Mouse (Mus musculus): ENCODE measurements around the gene Ptgfrn. TPM values are rescaled to one million over a fixed set of nuclear protein-coding genes. Genes with fewer than 3 reads are reported as not detected.

Ptgfrn gene
- polyA plus RNA-seq, 1 experiment from 2014 or later = 0.17 TPM

DNA sequence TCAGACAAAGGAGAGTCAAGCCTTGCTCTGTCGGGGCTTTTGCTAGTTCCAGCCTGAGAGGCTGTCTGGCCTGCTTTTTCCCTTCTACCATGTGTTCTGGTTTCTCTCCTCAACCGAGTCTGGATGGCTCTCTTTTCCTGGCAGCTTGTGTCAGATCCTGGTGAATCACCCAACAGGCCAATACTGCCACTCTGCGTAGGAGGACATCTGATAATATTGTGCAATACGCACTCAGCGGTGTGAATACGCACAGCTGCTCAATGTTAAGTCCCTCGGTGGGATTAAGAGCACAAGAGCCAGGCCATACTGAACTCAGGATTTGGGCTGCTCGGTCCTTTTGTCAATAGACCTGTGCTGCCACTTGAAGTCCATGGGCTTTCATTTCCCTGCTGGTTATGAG is 31.8 kb upstream of the Ptgfrn start:
- no peak overlapping the region for H3K4me3 ChIP-seq (ENCODE audit: low read depth, low read length)
- no peaks in the 10 kb centered on the region for H3K4me1 ChIP-seq (ENCODE audit: control insufficient read depth, low read depth, low read length)
- H3K36me3 ChIP-seq (ENCODE audit: control insufficient read depth, insufficient read depth) = no peaks in the 10 kb centered on the region
- H3K27me3 ChIP-seq (ENCODE audit: control insufficient read depth, insufficient read depth, low read depth, low read length) = no peaks in the 10 kb centered on the region
- WGBS (ENCODE audit: insufficient replicate concordance) = 56% methylated on average over 8 of the region's 8 CpGs
- no peak overlapping the region for H3K4me2 ChIP-seq (ENCODE audit: low read depth, low read length)
- no peak overlapping the region for H3K27ac ChIP-seq (ENCODE audit: low read length)
- no peak overlapping the region for H3K9ac ChIP-seq (ENCODE audit: low read depth, low read length)
- ATAC-seq (ENCODE audit: low read depth) = no peak
- H3K9me3 ChIP-seq (replicated peaks; ENCODE audit: control insufficient read depth, low read length) = no peaks in the 10 kb centered on the region

DNA sequence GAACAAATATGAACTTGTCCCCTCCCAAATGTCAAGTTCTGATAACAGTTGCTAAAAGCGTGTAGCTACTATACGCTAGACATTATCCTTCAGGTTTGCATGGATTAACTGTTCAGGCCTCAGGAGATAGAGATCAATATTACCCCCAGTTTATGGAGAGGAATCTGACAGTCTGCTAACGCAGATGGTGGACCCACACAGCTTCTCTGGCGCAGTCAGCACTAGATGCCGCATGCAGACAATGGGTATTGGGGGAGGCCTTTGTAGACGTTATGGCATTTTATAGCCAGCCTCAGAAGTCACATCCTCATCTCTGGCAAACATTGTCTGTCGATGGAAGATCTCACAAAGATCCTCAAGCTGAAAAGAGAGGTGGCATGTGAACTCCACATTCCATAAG is 29.9 kb upstream of the Ptgfrn start:
- Histone ChIP-seq H3K27me3 (ENCODE audit: control insufficient read depth, insufficient read depth, low read depth, low read length) (no peaks in the 10 kb centered on the region), H3K4me1 (ENCODE audit: control insufficient read depth, low read depth, low read length) (no peaks in the 10 kb centered on the region), H3K9ac (ENCODE audit: low read depth, low read length) (no peak overlapping the region), H3K4me3 (ENCODE audit: low read depth, low read length) (no peak overlapping the region), H3K27ac (ENCODE audit: low read length) (no peak overlapping the region), H3K36me3 (ENCODE audit: control insufficient read depth, insufficient read depth) (no peaks in the 10 kb centered on the region), H3K9me3 (replicated peaks; ENCODE audit: control insufficient read depth, low read length) (no peaks in the 10 kb centered on the region), H3K4me2 (ENCODE audit: low read depth, low read length) (no peak overlapping the region)
- 70% methylated on average over 7 of the region's 7 CpGs for WGBS (ENCODE audit: insufficient replicate concordance)
- ATAC-seq (ENCODE audit: low read depth) = no peak

DNA sequence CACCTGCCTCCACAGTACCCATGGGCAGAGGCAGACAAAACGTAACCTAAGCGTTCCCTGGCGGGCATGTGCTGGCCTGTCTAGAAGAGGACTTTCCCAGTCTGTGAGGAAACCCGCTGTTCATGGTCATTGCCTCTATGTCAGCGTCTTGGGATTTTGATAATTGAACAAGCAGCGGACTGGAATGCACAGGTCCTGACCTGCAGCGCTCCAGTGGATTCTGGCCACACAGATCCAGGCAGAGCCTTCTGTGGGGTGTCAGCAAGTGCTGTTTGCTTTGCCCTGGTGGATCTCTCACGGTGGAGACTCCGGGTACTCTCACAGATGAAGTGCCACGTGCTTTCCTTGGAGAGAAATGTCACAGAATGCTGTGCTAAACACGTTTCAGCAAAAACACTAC is 26.4 kb upstream of the Ptgfrn start:
- ATAC-seq (ENCODE audit: low read depth) = no peak
- no peak overlapping the region for H3K4me2 ChIP-seq (ENCODE audit: low read depth, low read length)
- H3K27ac ChIP-seq (ENCODE audit: low read length) = no peak overlapping the region
- H3K36me3 ChIP-seq (ENCODE audit: control insufficient read depth, insufficient read depth) = no peaks in the 10 kb centered on the region
- no peaks in the 10 kb centered on the region for H3K27me3 ChIP-seq (ENCODE audit: control insufficient read depth, insufficient read depth, low read depth, low read length)
- H3K9me3 ChIP-seq (replicated peaks; ENCODE audit: control insufficient read depth, low read length) = no peaks in the 10 kb centered on the region
- WGBS (ENCODE audit: insufficient replicate concordance) = 49% methylated on average over 11 of the region's 11 CpGs
- no peaks in the 10 kb centered on the region for H3K4me1 ChIP-seq (ENCODE audit: control insufficient read depth, low read depth, low read length)
- H3K9ac ChIP-seq (ENCODE audit: low read depth, low read length) = no peak overlapping the region
- H3K4me3 ChIP-seq (ENCODE audit: low read depth, low read length) = no peak overlapping the region

GRCm38 (mm10) chr3:101134861-101135260 is 24.8 kb upstream of the Ptgfrn start:
- H3K36me3 ChIP-seq (ENCODE audit: control insufficient read depth, insufficient read depth) = no peaks in the 10 kb centered on the region
- WGBS (ENCODE audit: insufficient replicate concordance) = 82% methylated on average over 9 of the region's 9 CpGs
- H3K9ac ChIP-seq (ENCODE audit: low read depth, low read length) = no peak overlapping the region
- no peak overlapping the region for H3K4me3 ChIP-seq (ENCODE audit: low read depth, low read length)
- H3K4me2 ChIP-seq (ENCODE audit: low read depth, low read length) = no peak overlapping the region
- no peak overlapping the region for H3K27ac ChIP-seq (ENCODE audit: low read length)
- H3K9me3 ChIP-seq (replicated peaks; ENCODE audit: control insufficient read depth, low read length) = no peaks in the 10 kb centered on the region
- H3K4me1 ChIP-seq (ENCODE audit: control insufficient read depth, low read depth, low read length) = no peaks in the 10 kb centered on the region; the same call in 1 of the 2 replicates
- no peak for ATAC-seq (ENCODE audit: low read depth)
- no peaks in the 10 kb centered on the region for H3K27me3 ChIP-seq (ENCODE audit: control insufficient read depth, insufficient read depth, low read depth, low read length)

DNA sequence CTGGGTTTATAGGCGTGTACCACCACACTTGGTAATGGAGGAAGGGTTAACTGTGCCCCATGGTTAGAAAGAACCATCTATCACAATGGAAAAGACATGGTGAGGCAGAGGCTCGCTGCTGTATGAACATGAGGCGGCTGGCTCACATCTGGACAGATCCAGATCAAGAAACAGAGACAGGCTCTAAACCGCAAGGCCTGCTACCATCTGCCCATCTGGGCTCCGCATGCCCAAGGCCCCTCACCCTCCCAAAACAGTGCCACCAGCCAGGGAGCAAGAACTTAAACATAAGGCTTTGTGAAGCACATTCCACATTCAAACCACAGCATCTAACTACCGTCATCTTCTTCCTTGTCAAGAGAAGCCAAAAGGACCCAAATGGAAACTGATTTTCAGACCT is 22.9 kb upstream of the Ptgfrn start:
- no peak for ATAC-seq (ENCODE audit: low read depth)
- Histone ChIP-seq H3K9me3 (replicated peaks; ENCODE audit: control insufficient read depth, low read length) (no peaks in the 10 kb centered on the region), H3K4me2 (ENCODE audit: low read depth, low read length) (no peak overlapping the region), H3K9ac (ENCODE audit: low read depth, low read length) (no peak overlapping the region), H3K36me3 (ENCODE audit: control insufficient read depth, insufficient read depth) (no peaks in the 10 kb centered on the region), H3K27ac (ENCODE audit: low read length) (no peak overlapping the region), H3K27me3 (ENCODE audit: control insufficient read depth, insufficient read depth, low read depth, low read length) (no peaks in the 10 kb centered on the region), H3K4me3 (ENCODE audit: low read depth, low read length) (no peak overlapping the region), H3K4me1 (ENCODE audit: control insufficient read depth, low read depth, low read length) (no peaks in the 10 kb centered on the region; the same call in 1 of the 2 replicates)
- WGBS (ENCODE audit: insufficient replicate concordance) = 63% methylated on average over 6 of the region's 6 CpGs

DNA sequence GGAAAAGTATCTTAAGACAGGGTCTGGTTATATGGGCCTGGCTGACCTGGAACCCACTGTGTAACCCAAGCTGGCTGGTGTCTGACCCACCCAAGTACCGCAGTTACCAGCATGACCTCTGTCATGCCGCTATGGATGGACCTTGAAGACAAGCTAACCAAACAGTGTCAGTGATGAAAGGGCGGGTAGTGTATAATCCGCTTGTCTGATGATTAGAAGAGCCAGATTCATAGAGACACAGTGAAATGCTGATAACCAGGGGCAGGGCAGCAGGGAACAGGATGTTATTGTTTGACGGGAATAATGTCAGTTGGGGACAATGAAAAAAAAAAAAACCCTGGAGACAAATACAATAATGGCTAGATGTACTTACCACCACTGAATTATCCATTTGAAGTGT is 21.7 kb upstream of the Ptgfrn start:
- H3K4me1 ChIP-seq (ENCODE audit: control insufficient read depth, low read depth, low read length) = no peaks in the 10 kb centered on the region; the same call in 1 of the 2 replicates
- no peak overlapping the region for H3K27ac ChIP-seq (ENCODE audit: low read length)
- H3K27me3 ChIP-seq (ENCODE audit: control insufficient read depth, insufficient read depth, low read depth, low read length) = no peaks in the 10 kb centered on the region
- WGBS (ENCODE audit: insufficient replicate concordance) = 55% methylated on average over 5 of the region's 5 CpGs
- H3K36me3 ChIP-seq (ENCODE audit: control insufficient read depth, insufficient read depth) = no peaks in the 10 kb centered on the region
- H3K9ac ChIP-seq (ENCODE audit: low read depth, low read length) = no peak overlapping the region
- H3K9me3 ChIP-seq (replicated peaks; ENCODE audit: control insufficient read depth, low read length) = no peaks in the 10 kb centered on the region
- no peak overlapping the region for H3K4me3 ChIP-seq (ENCODE audit: low read depth, low read length)
- ATAC-seq (ENCODE audit: low read depth) = no peak
- H3K4me2 ChIP-seq (ENCODE audit: low read depth, low read length) = no peak overlapping the region

- no peak overlapping the region for H3K9ac ChIP-seq (ENCODE audit: low read depth, low read length)
Observed at GRCm38 (mm10) chr3:101130526-101130925, 20.4 kb upstream of the Ptgfrn start.

DNA sequence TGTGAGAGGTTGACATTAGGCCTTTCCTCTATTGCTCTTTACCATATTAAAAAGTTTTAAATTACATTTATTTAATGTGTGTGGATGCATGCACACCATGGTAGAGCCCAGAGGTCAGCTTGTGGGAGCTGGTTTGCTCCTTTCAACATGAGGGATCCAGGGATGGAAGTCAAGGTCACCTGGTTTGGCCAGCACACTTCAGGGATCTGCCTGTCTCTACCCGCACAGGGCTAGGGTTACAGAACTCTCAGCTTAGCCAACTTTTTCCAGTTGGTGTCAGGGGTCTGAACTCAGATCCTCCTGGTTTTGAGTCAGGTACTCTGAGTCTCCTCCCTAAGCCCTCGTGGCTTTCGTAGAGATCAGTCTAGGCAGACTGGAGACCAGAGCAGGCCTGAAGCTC is 19.5 kb upstream of the Ptgfrn start:
- H3K4me1 ChIP-seq (ENCODE audit: control insufficient read depth, low read depth, low read length) = no peaks in the 10 kb centered on the region; the same call in 1 of the 2 replicates
- H3K4me3 ChIP-seq (ENCODE audit: low read depth, low read length) = no peak overlapping the region
- no peaks in the 10 kb centered on the region for H3K9me3 ChIP-seq (replicated peaks; ENCODE audit: control insufficient read depth, low read length)
- no peak overlapping the region for H3K4me2 ChIP-seq (ENCODE audit: low read depth, low read length)
- H3K36me3 ChIP-seq (ENCODE audit: control insufficient read depth, insufficient read depth) = no peaks in the 10 kb centered on the region
- 70% methylated on average over 3 of the region's 3 CpGs for WGBS (ENCODE audit: insufficient replicate concordance)
- H3K27ac ChIP-seq (ENCODE audit: low read length) = no peak overlapping the region
- no peak for ATAC-seq (ENCODE audit: low read depth)
- no peaks in the 10 kb centered on the region for H3K27me3 ChIP-seq (ENCODE audit: control insufficient read depth, insufficient read depth, low read depth, low read length)
- H3K9ac ChIP-seq (ENCODE audit: low read depth, low read length) = no peak overlapping the region

More at GRCm38 (mm10) chr3:101130526-101130925, 20.4 kb upstream of the Ptgfrn start:
- Histone ChIP-seq H3K4me3 (ENCODE audit: low read depth, low read length) (no peak overlapping the region), H3K36me3 (ENCODE audit: control insufficient read depth, insufficient read depth) (no peaks in the 10 kb centered on the region), H3K9me3 (replicated peaks; ENCODE audit: control insufficient read depth, low read length) (no peaks in the 10 kb centered on the region), H3K4me2 (ENCODE audit: low read depth, low read length) (peak overlapping the region; percentile 6; the same call in 1 of the 2 replicates), H3K4me1 (ENCODE audit: control insufficient read depth, low read depth, low read length) (no peaks in the 10 kb centered on the region; the same call in 1 of the 2 replicates), H3K27ac (ENCODE audit: low read length) (no peak overlapping the region), H3K27me3 (ENCODE audit: control insufficient read depth, insufficient read depth, low read depth, low read length) (no peaks in the 10 kb centered on the region)
- 5% methylated on average over 11 of the region's 11 CpGs for WGBS (ENCODE audit: insufficient replicate concordance)
- no peak for ATAC-seq (ENCODE audit: low read depth)

GRCm38 (mm10) chr3:101129090-101129489 is 19.0 kb upstream of the Ptgfrn start:
- Histone ChIP-seq H3K27ac (ENCODE audit: low read length) (no peak overlapping the region), H3K27me3 (ENCODE audit: control insufficient read depth, insufficient read depth, low read depth, low read length) (no peaks in the 10 kb centered on the region), H3K36me3 (ENCODE audit: control insufficient read depth, insufficient read depth) (no peaks in the 10 kb centered on the region), H3K4me2 (ENCODE audit: low read depth, low read length) (no peak overlapping the region), H3K4me1 (ENCODE audit: control insufficient read depth, low read depth, low read length) (no peaks in the 10 kb centered on the region; the same call in 1 of the 2 replicates), H3K9ac (ENCODE audit: low read depth, low read length) (no peak overlapping the region), H3K4me3 (ENCODE audit: low read depth, low read length) (no peak overlapping the region), H3K9me3 (replicated peaks; ENCODE audit: control insufficient read depth, low read length) (no peaks in the 10 kb centered on the region)
- no peak for ATAC-seq (ENCODE audit: low read depth)

All from liver, embryonic 16.5 days (tissue).